Mouse (Mus musculus) monocyte, adult 5-6 weeks (primary cell): ENCODE data around the gene Tec. TPM values are rescaled to one million over a fixed set of nuclear protein-coding genes. Genes with fewer than 3 reads are reported as not detected.

ENCODE experiments used
- ATAC-seq: fragments of 153-309, 156-312 bp; replicated peaks from 2 replicates; pipeline ENCODE4 v1.8.0; 2017; ENCODE audit warnings: mild to moderate bottlenecking; ENCODE audit not compliant: low TSS enrichment, insufficient number of reproducible peaks, severe bottlenecking, poor library complexity, low FRiP score
- total RNA-seq: library from RNA; stranded (forward); fragments of 200-1000, 200-491, 200-594 nt; gene quantifications from 3 replicates; pipeline ENCODE4 v1.2.3, GENCODE M21; 2017

Gene Tec
- 92.8 to 110 TPM (median 97.0 TPM) in 3 replicates for total RNA-seq

DNA sequence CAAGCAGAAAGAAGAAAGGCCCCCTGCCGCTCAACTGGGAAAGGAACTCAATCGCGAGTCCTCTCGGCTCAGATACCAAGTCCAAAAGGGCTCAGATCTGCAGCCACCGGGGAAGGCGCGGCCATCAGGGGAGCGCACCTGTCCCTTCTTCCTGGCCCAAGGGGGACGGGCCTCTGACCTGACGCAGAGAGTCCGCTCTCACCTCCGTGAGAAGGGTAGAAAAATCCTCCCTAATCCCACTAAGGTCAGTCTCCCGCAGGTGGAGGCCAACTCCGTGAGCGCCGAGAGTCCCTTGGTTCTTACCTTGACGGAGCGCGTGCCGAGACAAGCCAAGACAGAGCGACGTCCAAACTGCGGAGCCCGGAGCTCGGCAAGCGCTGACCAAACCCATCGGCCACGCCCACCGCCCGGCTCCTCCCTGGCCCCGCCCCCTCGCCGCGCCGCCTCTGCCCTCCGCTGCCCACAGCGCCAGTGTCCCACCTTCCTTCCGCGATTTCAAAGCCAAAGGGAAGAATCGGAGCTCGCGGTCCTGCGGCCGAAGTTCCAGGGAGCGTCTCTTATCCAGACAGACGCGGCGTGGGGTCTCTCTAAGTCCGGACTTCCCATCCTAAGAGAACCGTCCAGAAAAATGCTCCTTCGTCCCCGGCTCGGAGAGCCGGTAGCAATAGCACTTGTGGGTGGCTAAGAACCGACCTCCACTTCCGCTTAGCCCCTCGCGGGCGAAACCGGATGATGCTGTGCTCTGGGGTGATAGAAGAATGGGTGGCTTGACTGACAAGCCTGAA, at the start of gene Tec:
Gene Tec (minus strand): TSS at position 393 of the 785 bp plus-strand sequence.
- peak; percentile 76 for ATAC-seq

DNA sequence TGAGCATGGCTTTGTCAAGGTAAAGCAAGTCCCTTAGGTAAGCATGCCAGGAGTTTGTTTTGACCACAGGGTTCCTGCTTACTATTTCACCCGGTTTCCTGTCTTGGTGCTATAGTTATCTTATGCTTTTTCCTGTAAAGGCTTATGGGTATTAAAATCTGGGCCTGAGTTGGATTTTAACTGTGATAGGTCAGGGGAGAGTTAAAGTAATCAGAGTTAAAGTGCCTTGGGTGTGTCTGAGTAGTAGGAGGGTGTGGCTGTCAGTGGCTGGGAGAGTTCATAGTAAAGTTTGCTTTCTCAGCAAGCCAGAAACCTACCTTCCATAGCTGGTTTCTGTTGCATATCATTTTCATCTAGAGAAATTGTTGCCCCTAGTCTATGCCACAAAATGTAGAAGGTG, 48.6 kb upstream of the Tec start:
- ATAC-seq, result no peak

DNA sequence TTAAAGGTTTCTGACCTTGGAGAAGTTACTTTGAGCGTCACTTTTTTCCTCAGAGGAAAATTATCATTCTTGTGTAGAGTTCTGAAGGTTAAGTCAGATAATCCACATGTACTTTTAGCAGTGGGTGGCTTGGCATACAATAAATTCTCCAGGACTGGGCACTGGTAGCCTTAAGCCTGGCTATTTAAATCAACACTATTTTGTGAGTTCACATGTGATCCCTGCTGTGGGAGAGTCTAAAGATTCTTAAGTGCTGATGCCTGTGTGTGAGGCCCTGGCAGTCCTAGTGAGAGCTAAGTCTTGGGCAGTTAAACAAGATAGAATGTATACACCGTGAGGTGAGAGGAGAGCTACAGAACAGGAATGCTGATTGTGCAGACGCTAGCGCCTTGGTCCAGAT, 47.8 kb upstream of the Tec start:
- ATAC-seq, result no peak

DNA sequence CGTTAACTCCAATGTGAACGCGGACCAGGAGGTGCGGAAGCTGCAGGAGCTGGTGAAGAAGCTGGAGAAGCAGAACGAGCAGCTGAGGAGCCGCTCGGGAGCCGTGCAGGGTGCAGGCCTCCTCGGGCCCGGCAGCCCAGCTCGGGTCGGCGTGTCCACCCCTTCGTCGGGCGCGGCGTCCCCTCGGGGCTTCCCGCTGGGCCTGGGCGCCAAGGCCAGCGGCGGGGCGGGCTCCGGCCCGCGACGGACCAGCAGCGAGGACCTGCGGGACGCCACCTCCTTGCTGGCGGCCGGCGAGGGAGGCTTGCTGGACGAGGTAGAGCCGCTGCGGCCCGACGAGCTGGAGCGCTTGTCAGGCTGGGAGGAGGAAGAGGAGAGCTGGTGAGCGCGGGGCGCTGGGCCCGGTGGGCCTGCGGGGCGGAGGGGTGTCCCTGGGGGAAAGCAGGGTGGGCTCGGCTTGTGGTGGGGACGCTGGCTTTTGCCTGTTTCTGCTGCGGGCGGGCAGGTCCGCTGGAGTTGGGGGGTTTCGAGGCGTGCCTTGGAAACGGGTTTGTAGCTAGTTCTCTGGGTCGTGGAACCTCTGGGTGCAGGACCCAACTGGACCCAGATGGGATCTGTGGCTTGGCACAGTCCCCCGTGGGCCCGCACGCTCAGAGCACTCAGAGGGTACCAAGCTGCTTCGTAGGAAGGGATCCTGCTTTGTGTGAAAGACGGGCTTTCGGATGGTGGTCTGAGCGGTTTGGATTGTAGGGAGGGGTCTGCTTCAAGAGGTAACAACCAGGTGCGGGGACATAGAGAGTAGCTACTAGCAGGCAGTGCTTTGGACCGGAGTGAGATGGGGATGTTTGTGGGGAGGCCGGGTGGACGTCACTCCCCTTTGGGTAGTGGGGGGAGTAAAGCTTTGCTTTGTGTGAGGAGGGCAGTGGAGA, 46.6 kb upstream of the Tec start:
- no peak for ATAC-seq

DNA sequence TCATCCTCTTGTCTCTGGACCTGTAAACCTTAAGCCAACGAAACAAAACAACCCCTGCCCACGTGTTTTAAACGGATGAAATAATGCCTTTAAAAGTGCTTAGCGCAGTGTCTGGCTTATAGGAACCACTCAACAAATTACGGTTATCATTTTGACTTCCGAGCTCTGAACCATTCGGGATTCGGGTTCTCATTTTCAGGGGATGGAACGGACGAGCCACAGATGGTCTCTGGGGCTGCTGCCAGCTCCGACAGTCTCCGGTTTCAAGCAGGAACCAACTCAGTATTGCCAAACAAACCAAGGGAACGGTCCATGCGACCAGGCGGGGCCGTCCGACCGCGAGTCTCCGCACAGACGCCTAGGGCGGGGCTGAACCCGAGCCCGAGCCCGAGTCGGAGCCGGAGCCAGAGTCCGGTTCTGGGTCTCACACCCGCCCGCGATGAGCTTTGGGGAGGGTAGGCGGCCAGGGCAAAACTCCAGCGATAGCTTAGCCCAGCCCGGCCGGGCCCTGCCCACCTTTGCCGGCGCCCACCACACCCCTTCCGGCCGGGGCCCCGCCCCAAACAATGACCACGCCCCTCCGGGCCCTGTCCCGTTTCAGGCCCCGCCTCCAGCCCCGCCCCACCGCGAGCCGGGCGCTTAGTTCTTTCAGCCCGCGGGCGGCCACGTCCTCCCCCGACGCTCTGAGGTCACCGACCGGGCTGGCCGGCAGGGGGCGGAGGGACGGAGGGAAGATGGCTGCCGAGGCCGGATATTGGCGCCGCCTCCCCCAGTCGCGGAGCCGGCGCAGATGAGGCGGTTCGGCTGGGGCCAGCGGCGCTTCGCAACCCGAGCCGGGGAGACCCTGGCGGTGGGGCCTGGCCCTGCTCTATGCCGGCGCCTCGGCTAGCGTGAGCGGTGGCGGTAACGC, 45.6 kb upstream of the Tec start, which contains the start of gene Slain2:
Gene Slain2 (plus strand): TSS at position 657 of the 910 bp plus-strand sequence.
- ATAC-seq, result peak; percentile 82

DNA sequence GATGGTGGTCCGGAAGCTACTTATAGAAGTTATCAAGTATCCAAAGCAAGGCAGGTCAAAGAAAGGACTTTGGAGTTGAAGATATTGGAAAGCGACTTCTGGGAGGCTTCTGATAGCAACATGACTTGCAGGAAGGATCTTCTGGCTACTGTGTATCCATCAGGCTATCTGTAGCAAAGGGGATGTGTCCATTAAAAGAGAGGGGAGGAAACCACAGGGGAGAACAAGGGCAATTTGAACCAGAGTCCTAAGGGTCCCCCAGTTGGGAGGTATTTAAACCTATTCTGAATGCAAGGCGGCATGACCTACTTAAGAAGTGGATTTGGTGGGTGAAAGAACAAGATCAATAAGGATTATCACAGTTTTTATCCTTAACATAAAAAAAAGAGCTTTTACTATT, 43.0 kb upstream of the Tec start:
- ATAC-seq, result no peak

DNA sequence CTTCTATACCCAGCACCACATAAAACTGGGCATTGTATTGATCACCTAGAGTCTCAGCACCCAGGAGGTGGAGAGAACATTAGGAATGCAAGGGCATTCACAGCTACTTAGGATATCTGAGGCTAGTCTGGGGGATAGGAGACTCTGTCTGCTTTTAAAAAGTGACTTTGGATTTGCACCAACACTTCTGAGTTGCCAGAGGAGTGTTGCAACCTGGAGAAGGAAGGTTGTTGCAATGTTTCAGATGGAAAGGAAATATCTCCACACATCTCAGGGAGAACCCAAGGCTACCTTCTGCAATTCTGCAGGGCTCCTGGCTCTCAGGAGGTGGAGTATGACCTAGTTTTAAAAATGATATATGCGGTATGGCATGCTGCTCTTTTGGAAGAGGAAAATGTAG, 42.1 kb upstream of the Tec start:
- ATAC-seq, result no peak

DNA sequence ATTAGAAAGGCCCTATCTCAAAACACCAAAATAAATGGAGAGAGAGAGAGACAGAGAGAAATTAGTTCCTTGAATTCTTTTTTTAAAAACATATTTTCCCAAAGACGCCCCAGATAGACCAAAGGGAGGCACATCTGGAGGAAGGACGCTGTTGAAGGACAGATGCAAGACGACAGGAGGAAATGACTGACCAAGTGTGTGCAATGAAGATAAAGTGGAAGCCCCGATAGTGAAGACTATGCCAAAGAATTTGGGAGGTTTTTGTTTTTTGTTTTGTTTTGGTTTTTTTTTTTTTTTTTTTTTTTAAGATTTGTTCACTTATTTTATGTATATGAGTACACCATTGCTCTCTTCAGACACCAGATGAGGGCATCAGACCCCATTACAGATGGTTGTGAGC, 41.1 kb upstream of the Tec start:
- ATAC-seq, result no peak

DNA sequence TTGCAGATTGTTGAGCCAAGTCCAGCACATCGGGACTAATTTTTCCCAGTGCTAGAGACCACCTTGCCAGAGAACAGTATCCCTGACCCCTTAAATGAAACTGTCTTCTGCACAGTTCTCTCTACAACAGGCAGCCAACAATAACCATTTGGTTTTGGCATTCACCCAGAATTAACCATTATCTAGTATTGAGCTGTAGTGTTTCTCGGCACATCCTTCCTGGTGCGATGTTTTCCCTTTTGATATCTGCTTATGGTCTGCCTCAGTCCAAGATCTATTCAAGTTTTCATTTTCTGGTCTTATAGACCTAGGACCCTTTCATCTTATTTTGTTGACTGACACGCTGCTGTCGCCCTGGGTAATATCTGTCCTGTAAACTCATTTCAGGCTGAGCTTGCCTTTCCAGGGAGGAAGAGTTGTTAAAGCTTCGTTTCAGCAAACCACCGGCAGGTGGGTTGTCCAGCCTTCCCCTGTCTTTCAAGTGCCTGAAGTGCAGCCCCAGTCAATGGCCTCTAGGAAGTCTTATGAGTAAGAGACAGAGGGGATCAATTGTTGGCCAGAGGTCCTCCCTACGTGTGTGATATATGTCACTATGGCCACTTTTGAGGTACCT, 40.1 kb upstream of the Tec start:
- no peak for ATAC-seq

DNA sequence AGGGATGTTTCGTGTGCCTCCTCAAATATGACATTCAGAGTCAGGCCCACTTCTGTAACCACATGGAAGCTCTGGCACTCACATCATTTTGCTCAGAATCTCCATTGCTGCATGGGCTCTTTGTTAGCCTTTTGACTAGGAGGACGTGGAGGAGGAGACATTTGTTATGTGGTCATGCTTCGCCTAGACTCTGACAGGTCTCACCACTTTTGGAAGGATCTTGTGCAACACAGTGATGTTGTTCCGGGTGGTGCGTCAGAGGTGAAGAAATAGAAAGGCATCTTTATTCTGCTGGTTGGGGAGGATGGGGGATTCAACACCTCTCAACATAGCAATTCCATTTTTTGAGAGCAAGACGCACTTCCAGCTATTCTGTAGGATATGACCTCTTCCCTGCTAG, 39.1 kb upstream of the Tec start:
- ATAC-seq, result peak; percentile 48

DNA sequence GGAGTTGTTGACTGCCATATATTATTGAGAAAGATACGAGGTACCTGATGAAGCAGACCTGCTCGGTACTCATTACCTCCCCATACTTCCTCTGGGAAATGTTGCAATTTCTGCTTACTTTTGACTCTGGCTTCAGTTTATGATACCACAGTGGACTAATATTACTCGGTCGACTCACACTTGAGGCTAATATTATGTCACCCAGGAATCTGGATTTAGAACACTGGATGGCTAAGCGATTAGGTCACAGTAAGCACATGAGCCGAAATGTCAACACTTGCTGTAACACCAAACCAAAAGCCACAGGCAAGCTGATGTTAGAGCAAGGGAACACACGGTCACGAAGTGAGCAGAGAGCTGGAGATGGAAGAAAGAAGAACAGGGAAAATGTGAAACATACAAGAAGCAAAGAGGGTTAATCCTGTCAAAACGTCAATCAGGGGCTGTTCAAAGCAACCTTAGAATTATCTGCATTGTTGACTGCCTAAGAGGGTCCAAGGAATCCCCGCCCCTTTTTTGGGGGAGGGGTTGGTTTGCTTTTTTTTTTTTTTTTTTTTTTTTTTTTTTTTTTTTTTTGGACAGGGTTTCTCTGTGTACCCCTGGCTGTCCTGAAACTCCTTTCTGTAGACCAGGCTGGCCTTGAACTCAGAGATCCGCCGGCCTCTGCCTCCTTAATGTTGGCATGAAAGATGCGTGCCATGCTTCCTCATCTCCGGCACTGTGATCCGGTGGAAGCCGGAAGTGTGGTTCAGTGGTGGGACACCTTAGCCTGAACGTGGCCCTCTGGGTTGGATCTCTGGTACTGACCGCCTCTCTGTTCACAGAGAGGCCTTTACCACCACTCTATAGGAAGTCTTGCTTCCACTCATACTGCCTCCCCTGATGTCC, 36.9 kb upstream of the Tec start:
- ATAC-seq, result peak; percentile 44

DNA sequence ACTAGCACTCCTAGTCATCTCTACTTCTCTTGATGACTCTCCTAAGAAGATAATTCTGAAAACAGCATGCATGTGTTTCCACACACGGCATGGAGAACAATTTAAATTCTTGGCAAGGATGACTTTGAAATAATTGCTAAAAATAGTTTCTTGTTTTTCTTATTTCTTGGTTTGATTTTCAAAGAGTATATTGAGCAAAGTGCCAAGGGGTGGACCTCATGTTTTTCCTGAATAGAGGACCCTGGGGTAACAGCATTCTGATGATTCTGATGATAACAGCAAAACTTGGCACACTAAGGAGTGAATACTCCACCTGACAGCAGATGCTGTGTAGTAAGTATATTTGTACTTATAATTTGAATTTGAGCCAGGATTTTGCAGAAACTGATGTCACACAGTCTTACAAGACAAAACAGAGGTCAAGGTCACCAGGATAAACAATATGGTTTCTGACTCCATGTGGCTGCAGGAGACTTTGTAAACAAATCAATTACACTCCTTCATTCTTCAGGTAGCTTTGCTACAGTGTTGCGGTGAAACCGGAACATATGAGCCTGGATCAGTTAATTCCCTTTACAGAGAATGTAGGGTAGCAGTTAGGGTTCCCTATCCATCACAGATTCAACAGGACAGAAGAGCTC, 34.7 kb upstream of the Tec start:
- ATAC-seq, result no peak

DNA sequence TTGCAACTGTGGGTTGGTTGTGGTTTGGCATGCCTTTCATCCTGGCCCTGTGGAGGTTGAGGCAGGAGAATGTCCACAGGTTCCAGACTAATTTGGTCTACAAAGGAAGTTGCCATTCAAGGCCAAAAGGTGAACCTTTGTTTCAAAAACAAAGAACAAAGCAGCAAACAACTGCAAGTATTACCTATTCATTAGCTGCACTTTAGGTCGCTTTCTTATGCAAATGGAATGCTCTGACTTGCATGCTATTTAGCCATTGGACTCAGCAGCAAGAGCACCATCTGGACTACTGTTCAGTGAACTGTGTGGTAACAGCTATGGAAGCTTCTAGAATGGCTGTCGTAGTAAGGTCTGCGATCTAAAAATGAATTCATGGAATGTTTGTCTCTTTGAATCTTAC, 34.0 kb upstream of the Tec start:
- ATAC-seq, result no peak

DNA sequence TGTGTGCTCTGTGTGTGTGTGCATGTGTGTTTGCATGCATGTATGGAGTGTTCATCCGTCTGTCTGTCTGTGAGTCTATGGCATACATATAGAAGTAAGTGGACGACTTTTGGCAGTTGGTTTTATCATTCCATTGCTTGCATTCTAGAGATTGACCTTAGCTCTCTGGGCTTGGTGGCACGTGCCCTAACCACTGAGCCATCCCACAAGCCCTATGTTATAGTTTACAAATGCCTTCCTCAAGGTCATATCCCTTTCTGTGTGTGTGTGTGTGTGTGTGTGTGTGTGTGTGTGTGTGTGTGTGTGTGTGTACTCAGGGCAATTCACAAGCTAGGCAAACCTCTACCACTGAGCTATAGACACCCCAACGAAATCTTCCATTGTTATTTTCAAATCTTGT, 33.6 kb upstream of the Tec start:
- no peak for ATAC-seq

DNA sequence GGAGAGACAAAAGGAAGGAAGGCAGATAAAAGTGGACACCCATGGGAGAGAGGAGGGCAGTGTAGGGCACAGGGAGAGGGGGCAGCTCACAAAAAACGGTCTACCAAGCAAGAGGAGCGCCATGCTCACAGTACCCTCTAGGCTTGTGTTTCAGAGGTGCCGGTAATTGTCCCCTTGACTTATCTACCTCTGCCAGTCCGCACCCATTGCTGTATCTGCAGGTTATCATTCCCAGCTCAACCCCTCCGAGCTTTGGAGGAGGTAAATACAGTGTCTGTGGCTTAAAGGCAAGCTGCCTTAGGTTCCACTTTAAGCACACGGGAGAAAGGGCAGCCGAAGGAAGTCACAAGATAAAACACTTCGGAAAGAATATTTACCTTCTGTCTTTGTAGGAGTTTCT, 31.0 kb upstream of the Tec start:
- no peak for ATAC-seq

DNA sequence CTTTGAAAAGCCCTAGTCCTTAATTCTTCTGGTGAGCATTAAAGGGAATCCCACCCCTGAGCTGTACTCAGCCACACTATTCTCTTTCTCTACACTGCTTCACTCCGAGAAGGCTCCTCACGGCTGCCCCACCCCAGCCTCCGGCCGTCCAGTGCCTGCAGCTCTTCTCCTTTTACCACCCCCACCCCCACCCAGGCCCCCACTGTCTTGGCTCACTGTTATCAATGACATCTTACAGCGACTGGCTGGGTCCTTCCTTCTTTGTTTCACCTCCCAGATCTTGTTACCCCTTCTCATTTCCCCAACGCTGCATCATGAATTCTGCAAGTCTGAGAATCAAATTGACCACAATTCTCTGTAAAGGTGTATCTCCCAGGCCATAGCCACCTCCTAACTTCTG, 29.7 kb upstream of the Tec start:
- ATAC-seq, result no peak
